Mouse (Mus musculus): ENCODE results near the gene Tmem210. TPM values are rescaled to one million over a fixed set of nuclear protein-coding genes. Genes with fewer than 3 reads are reported as not detected.

Tmem210 gene
- polyA plus RNA-seq, 1 experiment from 2014 or later, result not detected

DNA sequence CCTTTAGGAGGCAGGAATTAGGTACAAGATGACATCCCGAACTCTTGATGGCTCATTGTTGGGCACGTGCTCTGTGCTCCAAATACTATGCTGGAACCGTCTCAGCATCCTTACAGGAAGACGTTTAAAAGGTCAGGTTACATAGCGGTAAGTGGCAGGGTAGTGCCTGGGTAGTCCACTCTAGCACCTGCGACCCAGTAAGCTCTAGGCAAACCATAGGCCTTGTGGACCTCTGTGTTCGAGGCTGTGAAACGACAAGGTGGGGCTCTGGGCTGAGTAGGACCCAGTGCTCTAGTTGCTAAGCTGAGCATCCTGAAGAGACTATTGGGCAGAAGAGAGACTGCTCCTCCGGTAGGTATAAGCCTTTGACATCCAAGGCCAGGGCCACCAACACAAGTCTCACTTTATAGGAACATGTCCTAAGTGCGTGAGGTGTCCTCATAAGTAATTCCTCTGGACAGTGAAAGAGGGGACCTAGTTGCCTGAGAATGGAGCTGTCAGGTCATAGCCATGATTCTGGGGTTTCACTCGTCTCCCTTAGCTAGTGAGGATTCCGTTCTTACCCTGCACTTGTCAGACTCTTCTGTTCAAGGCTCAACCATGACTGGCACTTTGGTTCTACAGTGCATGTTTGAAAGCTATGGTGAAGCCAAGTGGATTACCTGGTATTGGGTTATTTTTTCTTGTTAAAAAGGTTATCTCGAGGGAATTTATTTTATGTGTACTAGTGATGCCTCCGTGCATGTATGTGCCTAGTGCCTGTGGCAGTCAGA is 17.8 kb downstream of the Tmem210 start:
- 49% methylated on average over 14 of the region's 14 CpGs for WGBS
- ATAC-seq (ENCODE audit: low FRiP score, low read depth), result peak; percentile 39; the same call in 1 of the 2 replicates

DNA sequence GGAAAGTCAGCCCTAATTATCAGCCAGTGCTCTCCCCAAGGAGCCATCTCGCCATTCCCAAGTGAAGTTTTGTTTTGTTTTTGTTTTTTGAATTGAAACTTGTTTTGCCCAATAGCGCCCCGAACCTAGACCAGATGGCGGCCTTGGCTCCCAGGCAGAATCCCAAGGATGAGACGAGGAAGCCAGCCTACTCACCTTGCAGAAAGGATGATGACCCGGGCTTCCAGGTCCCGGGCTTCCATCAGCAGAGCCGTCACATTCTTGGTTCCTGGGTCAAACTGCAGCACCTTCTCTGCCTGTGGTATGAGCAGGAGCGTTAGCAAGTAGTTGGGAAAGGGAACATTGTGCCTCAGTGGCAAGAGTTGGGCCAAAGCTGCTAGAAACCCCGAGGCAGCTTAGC is 22.2 kb downstream of the Tmem210 start:
- no peaks in the 10 kb centered on the region for H3K9me3 ChIP-seq
- H3K4me3 ChIP-seq, result no peak overlapping the region
- H3K27me3 ChIP-seq (replicated peaks), result peaks cover 93% of the 10 kb centered on the region
- 55% methylated on average over 10 of the region's 10 CpGs for WGBS
- no peak for ATAC-seq (ENCODE audit: low FRiP score, low read depth)
- 0 out of 2 replicates have a peak, but pooled peaks cover 5% of the 10 kb centered on the region for H3K4me1 ChIP-seq
- H3K4me2 ChIP-seq (replicated peaks), result no peak overlapping the region
- no peaks in the 10 kb centered on the region for H3K36me3 ChIP-seq
- no peak overlapping the region for H3K9ac ChIP-seq
- no peak overlapping the region for H3K27ac ChIP-seq

More for the DNA sequence above, 17.8 kb downstream of the Tmem210 start:
- peak overlapping the region; percentile 85 for H3K4me2 ChIP-seq (replicated peaks)
- peaks cover 79% of the 10 kb centered on the region for H3K27me3 ChIP-seq (replicated peaks)
- peak overlapping the region; percentile 39; the same call in 1 of the 2 replicates for H3K4me3 ChIP-seq
- peak overlapping the region; percentile 56 for H3K9ac ChIP-seq
- no peaks in the 10 kb centered on the region for H3K9me3 ChIP-seq
- H3K27ac ChIP-seq, result no peak overlapping the region
- peaks cover 13% of the 10 kb centered on the region; the same call in 1 of the 2 replicates for H3K4me1 ChIP-seq
- H3K36me3 ChIP-seq, result no peaks in the 10 kb centered on the region

DNA sequence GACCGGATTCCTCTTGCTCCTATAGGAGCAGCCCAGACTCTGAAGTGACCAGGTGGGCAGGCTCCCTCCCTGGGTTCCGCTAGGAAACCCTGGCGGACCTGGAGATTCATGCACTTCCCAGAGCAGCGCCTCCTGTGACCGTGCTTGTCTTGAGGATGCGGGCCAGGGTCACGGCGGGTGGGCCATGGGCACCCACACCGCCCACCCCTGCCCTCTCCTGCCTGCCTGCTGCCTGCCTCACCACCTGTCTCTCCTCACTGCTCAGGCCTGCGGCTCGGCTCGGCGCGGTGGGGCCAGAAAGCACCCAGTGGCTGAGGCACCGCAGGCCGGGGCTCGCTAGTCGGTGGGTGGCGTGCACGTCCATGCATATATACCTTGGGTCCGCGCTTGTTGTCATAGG is 23.0 kb downstream of the Tmem210 start:
- WGBS, result 1% methylated on average over 22 of the region's 22 CpGs
- H3K4me2 ChIP-seq (replicated peaks), result no peak overlapping the region
- no peaks in the 10 kb centered on the region for H3K4me1 ChIP-seq
- no peak overlapping the region for H3K9ac ChIP-seq
- ATAC-seq (ENCODE audit: low FRiP score, low read depth), result no peak
- H3K27me3 ChIP-seq (replicated peaks), result peaks cover 93% of the 10 kb centered on the region
- H3K36me3 ChIP-seq, result no peaks in the 10 kb centered on the region
- H3K27ac ChIP-seq, result no peak overlapping the region
- peak overlapping the region; percentile 11; the same call in 1 of the 2 replicates for H3K4me3 ChIP-seq
- no peaks in the 10 kb centered on the region for H3K9me3 ChIP-seq

DNA sequence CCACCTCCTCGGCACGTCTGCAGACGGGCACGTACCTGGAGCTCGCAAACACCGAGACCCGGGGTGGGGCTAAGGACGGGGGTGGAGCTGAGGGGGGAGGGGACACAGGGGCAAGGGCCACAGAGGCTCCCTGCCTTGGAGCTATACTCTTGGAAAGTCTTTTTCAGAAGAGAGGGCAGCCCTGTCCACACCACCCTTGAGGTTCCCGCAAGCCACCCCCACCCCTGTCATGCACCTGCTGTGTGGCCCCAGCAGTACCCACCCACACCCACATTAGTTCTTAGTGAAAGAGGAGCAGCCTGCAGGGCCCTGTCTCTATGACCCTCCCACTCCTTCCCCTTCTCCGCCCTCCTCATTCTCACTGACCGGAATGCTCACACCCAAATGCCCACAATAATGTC is 23.5 kb downstream of the Tmem210 start:
- H3K4me2 ChIP-seq (replicated peaks), result no peak overlapping the region
- H3K4me1 ChIP-seq, result no peaks in the 10 kb centered on the region
- no peak overlapping the region for H3K9ac ChIP-seq
- no peak overlapping the region for H3K27ac ChIP-seq
- no peak overlapping the region for H3K4me3 ChIP-seq
- no peaks in the 10 kb centered on the region for H3K9me3 ChIP-seq
- no peak for ATAC-seq (ENCODE audit: low FRiP score, low read depth)
- H3K27me3 ChIP-seq (replicated peaks), result peaks cover 93% of the 10 kb centered on the region
- WGBS, result 5% methylated on average over 11 of the region's 11 CpGs
- H3K36me3 ChIP-seq, result no peaks in the 10 kb centered on the region

DNA sequence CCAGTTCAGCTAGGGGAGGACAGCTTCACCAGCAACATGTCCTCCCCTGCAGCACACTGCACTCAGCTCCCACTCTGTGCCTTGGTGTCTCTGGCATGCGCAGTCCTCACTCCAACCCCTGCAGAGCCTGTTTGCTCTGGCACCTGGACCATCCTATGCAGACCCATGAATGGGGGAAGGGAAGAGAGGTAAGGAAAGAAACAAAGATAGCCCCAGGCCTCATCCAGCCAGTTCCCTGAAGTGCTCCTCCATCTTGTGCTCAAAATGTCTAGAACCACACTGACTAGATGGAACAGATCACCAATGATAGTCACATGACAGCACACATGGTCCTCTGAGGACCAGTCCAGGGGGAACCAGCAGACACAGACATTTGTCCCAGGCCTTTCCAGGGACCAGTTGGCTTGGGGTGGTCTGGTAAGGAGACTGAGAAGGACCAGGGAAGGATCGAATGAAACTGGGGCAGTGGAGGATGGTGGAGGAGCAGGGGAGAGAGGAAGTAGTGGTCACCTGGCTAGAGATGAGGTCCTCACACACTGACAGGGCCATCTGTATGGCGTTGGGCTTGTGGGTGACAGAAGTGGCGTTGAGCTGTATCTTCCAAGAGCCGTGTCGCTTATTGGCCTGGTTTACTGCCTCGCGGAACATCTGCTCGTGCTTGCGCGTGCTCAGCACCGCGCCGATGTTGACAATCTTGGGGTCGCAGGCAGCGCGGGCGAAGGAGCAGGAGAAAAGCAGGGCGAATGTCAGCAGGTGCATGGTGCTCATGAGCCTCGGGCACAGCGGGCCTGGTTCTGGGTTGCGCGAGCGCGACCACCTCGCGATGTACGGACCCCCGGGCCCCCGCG is 30.4 kb downstream of the Tmem210 start:
- Histone ChIP-seq H3K4me1 (0 out of 2 replicates have a peak, but pooled peaks cover 6% of the 10 kb centered on the region), H3K27ac (no peak overlapping the region), H3K9me3 (no peaks in the 10 kb centered on the region), H3K9ac (peak overlapping the region; percentile 47; the same call in 1 of the 2 replicates), H3K36me3 (no peaks in the 10 kb centered on the region), H3K27me3 (replicated peaks) (peaks cover 66% of the 10 kb centered on the region), H3K4me3 (peak overlapping the region; percentile 41), H3K4me2 (replicated peaks) (peak overlapping the region; percentile 72)
- WGBS, result 5% methylated on average over 31 of the region's 31 CpGs
- ATAC-seq (ENCODE audit: low FRiP score, low read depth), result peak; percentile 56

DNA sequence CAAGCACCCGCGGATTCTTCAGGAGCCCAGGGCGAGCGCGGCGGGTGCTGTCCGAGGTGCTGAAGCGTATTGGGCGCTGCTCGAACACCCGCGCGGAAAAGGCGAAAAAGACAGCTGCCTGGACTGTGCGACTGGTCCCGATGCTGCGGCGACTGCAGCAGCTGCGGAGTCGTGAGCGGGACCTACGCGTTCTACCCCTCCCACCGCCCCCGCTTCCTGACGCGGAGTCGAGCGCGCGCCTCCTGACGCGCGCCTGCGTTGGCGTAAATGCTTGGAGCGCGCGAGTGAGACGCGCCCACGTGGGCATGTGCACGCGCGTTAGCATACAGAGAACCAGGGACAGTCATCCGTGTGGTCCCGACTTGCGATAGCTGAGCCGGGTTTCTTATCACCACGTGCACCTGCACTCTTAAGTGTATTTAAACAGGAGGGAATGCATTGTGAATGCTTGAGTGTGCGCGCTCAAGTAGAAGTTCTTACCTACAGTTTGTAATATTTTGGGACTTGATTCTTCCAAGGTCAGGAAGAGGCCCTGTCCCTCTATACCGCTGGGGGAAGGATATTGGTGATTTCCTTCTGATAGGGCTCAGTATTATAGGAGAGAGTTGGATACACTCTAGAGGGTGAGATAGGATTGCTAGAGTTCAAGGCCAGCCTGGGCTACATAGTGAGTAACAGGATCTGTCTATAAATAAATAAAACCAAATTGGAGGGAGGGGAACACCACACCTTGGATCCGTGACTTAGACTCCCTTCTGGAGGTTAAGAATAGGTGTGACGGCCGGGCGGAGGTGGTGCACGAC is 31.2 kb downstream of the Tmem210 start, which contains the start of gene Grin1:
Gene Grin1, minus strand, starts transcription at position 217 of the 803 bp plus-strand sequence.
- 10% methylated on average over 58 of the region's 58 CpGs for WGBS
- Histone ChIP-seq H3K4me3 (peak within 1 kb of the TSS; percentile 41), H3K4me2 (replicated peaks) (peak within 1 kb of the TSS; percentile 72), H3K4me1 (0 out of 2 replicates have a peak, but pooled peaks cover 6% of the 10 kb centered on the region), H3K27ac (no peak within 1 kb of the TSS), H3K9ac (peak within 1 kb of the TSS; percentile 47; the same call in 1 of the 2 replicates), H3K9me3 (no peaks in the 10 kb centered on the region), H3K36me3 (no peaks in the 10 kb centered on the region), H3K27me3 (replicated peaks) (peaks cover 59% of the 10 kb centered on the region)
- peak; percentile 76 for ATAC-seq (ENCODE audit: low FRiP score, low read depth)

DNA sequence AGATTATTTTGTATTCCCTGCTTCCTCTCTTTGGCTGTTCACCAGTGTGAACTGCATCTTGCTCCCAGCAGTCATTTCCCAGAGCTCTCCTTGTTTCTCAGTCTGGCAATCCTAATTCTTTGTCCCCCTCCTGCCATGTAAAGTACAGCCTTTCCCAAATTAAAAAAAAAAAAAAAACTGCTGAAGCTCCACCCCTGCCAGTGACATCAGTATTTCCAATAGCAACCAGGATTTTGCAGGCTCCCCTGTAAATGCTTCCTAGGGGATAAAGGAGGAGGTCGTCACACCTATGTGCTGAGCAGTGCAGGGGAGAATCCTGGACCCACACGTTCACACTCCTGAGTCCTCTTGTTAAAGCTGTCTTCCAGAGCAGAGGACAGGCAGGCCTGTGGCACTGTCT is 32.1 kb downstream of the Tmem210 start:
- Histone ChIP-seq H3K9me3 (no peaks in the 10 kb centered on the region), H3K4me2 (replicated peaks) (no peak overlapping the region), H3K36me3 (no peaks in the 10 kb centered on the region), H3K4me3 (no peak overlapping the region), H3K27ac (no peak overlapping the region), H3K27me3 (replicated peaks) (peaks cover 51% of the 10 kb centered on the region), H3K4me1 (0 out of 2 replicates have a peak, but pooled peaks cover 6% of the 10 kb centered on the region), H3K9ac (no peak overlapping the region)
- no peak for ATAC-seq (ENCODE audit: low FRiP score, low read depth)
- 39% methylated on average over 2 of the region's 2 CpGs for WGBS

DNA sequence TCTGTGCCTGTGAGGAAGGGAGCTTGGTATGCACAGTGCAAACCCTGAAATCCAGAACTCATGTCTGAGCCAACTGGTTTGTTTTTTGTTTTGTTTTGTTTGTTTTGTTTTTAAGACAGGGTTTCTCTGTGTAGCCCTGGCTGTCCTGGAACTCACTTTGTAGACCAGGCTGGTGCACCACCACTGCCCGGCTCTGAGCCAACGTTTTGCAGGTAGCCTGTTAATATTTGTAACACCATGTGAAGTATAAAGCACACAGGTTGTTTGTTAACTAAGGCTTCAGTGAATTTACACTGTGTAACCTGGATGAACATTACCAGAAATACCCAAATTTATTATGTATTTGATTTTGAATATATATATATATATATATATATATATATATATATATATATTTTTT is 38.1 kb downstream of the Tmem210 start:
- Histone ChIP-seq H3K36me3 (no peaks in the 10 kb centered on the region), H3K4me2 (replicated peaks) (no peak overlapping the region), H3K9ac (no peak overlapping the region), H3K27ac (no peak overlapping the region), H3K4me1 (0 out of 2 replicates have a peak, but pooled peaks cover under 1% of the 10 kb centered on the region), H3K9me3 (no peaks in the 10 kb centered on the region), H3K27me3 (replicated peaks) (no peaks in the 10 kb centered on the region), H3K4me3 (no peak overlapping the region)
- ATAC-seq (ENCODE audit: low FRiP score, low read depth), result no peak
- 86% methylated on average over 2 of the region's 2 CpGs for WGBS

DNA sequence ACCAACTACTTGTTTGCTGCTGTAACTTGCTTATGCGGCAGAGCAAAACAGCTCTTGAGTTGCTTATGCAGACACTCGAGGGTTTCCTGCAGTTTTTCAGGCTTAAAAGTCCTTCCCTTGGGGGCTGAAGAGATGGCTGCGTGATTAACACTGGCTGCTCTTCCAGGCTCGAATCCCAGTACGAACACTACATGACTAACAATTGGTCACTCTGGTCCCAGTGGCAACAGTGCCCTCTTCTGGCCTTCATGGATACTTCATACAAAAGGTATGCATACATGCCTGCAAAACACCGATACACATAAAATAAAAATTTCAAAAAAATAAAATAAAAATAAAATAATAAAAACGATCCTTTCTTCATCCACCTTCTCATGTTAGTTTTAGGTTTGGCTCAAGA is 40.5 kb downstream of the Tmem210 start:
- ATAC-seq (ENCODE audit: low FRiP score, low read depth), result no peak
- WGBS, result 33% methylated on average over 7 of the region's 7 CpGs
- H3K27ac ChIP-seq, result no peak overlapping the region
- no peak overlapping the region for H3K9ac ChIP-seq
- H3K4me1 ChIP-seq, result peaks cover 12% of the 10 kb centered on the region
- H3K4me3 ChIP-seq, result no peak overlapping the region
- no peaks in the 10 kb centered on the region for H3K27me3 ChIP-seq (replicated peaks)
- H3K9me3 ChIP-seq, result no peaks in the 10 kb centered on the region
- no peak overlapping the region for H3K4me2 ChIP-seq (replicated peaks)
- no peaks in the 10 kb centered on the region for H3K36me3 ChIP-seq

DNA sequence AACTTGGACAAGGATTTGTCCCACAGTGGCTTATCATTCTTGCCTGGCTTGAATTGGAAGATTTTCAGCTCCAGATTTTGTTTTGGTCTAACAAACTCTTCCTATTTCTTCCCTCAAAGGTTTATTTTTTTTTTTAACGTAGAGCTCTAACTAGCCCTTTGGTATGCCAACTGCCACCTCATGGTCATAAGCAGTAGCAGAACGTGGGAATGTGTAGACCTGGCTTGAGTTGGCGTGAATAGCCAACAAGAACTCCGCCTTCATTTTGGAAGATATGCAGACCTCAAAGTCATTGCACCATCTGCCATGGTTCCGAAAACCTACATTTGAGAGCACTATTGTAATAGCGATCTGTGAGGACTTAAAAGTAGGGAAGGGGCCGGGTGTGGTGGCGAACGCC is 43.5 kb downstream of the Tmem210 start:
- peaks cover 17% of the 10 kb centered on the region for H3K4me1 ChIP-seq
- H3K9me3 ChIP-seq, result no peaks in the 10 kb centered on the region
- H3K4me3 ChIP-seq, result peak overlapping the region; percentile 86
- no peak for ATAC-seq (ENCODE audit: low FRiP score, low read depth)
- peak overlapping the region; percentile 95 for H3K4me2 ChIP-seq (replicated peaks)
- no peak overlapping the region for H3K27ac ChIP-seq
- no peak overlapping the region; the same call in 1 of the 2 replicates for H3K9ac ChIP-seq
- peaks cover 25% of the 10 kb centered on the region for H3K36me3 ChIP-seq
- WGBS, result 60% methylated on average over 9 of the region's 9 CpGs
- H3K27me3 ChIP-seq (replicated peaks), result no peaks in the 10 kb centered on the region

DNA sequence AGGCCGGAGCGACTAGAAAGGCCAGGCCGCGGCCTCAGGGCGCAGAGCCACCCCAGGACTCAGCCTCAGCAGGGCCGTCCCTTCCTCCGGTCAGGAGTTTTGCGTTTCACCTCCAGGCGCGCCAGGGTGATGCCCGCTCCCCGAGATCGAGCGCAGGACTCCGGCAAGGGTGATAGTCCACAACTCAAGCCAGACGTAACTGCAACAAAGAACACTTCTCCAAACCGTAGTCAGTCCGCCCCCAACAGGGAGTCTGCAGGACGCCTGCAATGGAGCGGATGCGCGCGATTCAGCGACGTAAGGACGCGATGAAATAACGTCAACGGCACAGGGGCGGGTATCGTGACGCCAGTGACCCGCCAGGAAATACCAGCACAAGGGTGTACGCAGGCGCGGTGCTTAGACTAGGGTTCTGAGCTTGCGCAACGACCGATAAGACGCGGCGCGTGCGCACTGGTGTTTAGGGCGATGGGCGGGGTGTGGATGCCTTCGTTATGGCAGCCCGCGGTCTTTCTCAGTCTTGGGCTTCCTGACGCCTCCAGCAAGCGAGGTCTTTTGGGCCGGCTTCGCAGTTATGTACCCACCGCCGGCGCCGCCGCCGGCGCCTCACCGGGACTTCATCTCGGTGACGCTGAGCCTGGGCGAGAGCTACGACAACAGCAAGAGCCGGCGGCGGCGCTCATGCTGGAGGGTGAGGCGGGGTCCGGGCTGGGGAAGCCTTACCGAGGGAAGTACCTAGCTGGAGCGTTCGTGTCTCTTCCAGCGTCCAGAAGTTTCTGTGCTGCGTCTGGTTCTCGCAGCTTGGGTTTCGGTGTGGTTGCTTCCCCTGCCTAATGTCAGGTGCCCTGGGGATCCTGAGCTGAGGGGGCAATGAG is 44.6 kb downstream of the Tmem210 start, which contains the start of gene Man1b1:
Gene Man1b1, plus strand, starts transcription at position 53 of the 875 bp plus-strand sequence.
- H3K27me3 ChIP-seq (replicated peaks), result no peaks in the 10 kb centered on the region
- peak within 1 kb of the TSS; percentile 86 for H3K4me3 ChIP-seq
- peak within 1 kb of the TSS; percentile 85 for H3K9ac ChIP-seq
- H3K27ac ChIP-seq, result peak within 1 kb of the TSS; percentile 77
- H3K4me1 ChIP-seq, result peaks cover 17% of the 10 kb centered on the region
- peak within 1 kb of the TSS; percentile 95 for H3K4me2 ChIP-seq (replicated peaks)
- peak; percentile 97 for ATAC-seq (ENCODE audit: low FRiP score, low read depth)
- H3K36me3 ChIP-seq, result peaks cover 36% of the 10 kb centered on the region
- no peaks in the 10 kb centered on the region for H3K9me3 ChIP-seq
- under 1% methylated on average over 78 of the region's 78 CpGs for WGBS

Measured in neural tube, embryonic 12.5 days (tissue).